Mouse (Mus musculus): ENCODE data around the gene Gabrr2. TPM values are rescaled to one million over a fixed set of nuclear protein-coding genes. Genes with fewer than 3 reads are reported as not detected.
A peak's percentile ranks its signal among the peaks of the same experiment; 100 is the strongest.

Gabrr2 gene
- total RNA-seq, 1 experiment = not detected

DNA sequence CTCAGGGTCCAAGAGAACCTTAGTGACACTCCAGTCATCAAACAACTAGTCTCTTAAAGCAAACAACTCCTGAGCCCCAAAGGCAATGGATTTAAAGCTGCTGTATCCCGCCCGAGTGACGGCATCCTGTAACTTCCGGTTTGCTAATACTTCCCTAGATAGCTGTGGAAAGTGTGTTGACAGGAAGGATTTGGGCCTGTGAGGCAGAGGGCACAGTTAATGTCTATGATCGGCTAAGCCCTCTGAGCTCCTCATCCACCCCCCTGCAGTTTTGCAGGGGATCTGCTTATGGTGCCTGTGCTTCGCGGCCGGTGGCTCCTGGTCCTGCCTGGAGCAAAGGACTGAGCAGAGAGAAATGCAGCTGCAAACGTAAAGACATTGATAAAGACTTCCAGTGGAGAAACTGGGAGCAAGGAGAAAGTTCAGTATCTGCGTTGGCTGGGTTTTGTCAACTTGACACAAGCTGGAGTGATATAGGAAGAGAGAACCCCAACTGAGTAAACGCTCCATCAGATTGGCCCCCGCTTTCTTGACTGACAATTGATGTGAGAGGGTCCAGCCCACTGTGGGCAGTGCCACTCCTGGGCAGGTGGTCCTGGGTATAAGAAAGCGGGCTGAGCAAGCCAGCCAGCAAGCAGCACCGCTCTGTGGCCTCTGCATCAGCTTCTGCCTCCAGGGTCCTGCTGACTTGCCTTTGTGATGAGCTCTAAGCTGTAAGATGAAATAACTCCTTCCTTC is 3.6 kb downstream of the Gabrr2 start:
- no peak for DNase-seq (ENCODE audit: low read depth, low spot score)
- no peaks in the 10 kb centered on the region for H3K9me3 ChIP-seq (ENCODE audit: control insufficient read depth, insufficient read depth, low read depth, low read length)
- peak overlapping the region in 1 of 2 experiments; percentile 30; a peak in 1 of 4 replicates for H3K4me3 ChIP-seq (ENCODE audit: insufficient read depth in 1 of 2, low read depth in 1 of 2, low read length in 2 of 2, poor library complexity in 1 of 2, severe bottlenecking in 1 of 2)
- no peak overlapping the region; the same call in 1 of the 2 replicates for H3K27ac ChIP-seq (ENCODE audit: insufficient read depth, low read depth, low read length, poor library complexity, severe bottlenecking)
- no peak for TF ChIP-seq CHD2 (IDR thresholded peaks at IDR 0.05; ENCODE audit: low read depth, low read length)
- 0 out of 4 replicates have a peak, but pooled peaks cover 0 to 2% of the 10 kb centered on the region in 2 experiments for H3K4me1 ChIP-seq (ENCODE audit: control insufficient read depth in 2 of 2, insufficient read depth in 2 of 2, low read length in 2 of 2, poor library complexity in 1 of 2)
- in situ Hi-C loops (cut with MboI; ENCODE audit: low sequenced_read_pairs in 2 of 2, unreplicated experiment in 2 of 2) = no loop called here
- H3K36me3 ChIP-seq (ENCODE audit: control insufficient read depth, insufficient read depth, low read length, poor library complexity, severe bottlenecking) = no peaks in the 10 kb centered on the region
- no peak overlapping the region for H3K9ac ChIP-seq (ENCODE audit: insufficient read depth, low read depth, low read length, poor library complexity, severe bottlenecking)

DNA sequence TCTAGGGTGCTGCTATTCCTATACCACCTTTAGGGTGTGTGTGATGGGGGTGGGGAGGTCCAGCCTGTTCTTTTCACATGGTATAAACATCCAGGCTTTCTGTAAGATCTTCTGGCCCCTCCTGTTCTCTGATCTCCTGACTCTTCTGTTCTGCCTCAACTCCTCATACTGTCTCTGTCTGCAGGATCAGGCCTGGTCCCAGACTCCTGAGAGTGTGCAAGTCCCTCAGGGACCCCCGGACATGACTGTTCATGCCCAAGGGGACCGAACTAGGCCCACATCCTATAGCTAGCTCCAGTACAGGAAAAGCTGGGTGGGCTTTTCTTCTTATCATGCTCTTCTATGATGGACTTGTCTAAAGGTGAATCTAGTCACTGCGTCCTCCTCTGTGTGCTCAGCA is 4.5 kb downstream of the Gabrr2 start:
- 0 out of 4 replicates have a peak, but pooled peaks cover 0 to 2% of the 10 kb centered on the region in 2 experiments for H3K4me1 ChIP-seq (ENCODE audit: control insufficient read depth in 2 of 2, insufficient read depth in 2 of 2, low read length in 2 of 2, poor library complexity in 1 of 2)
- TF ChIP-seq ZNF384 (IDR thresholded peaks at IDR 0.05; ENCODE audit: low read depth, low read length) = no peak
- no peak for TF ChIP-seq HCFC1 (IDR thresholded peaks at IDR 0.05; ENCODE audit: borderline replicate concordance, insufficient read depth, low read length)
- TF ChIP-seq ZC3H11A (IDR thresholded peaks at IDR 0.05; ENCODE audit: borderline replicate concordance, low read depth, low read length) = no peak
- TF ChIP-seq CHD2 (IDR thresholded peaks at IDR 0.05; ENCODE audit: low read depth, low read length) = no peak
- TF ChIP-seq MAFK (IDR thresholded peaks at IDR 0.05; ENCODE audit: insufficient read depth, low read depth, low read length) = no peak
- H3K27ac ChIP-seq (ENCODE audit: insufficient read depth, low read depth, low read length, poor library complexity, severe bottlenecking) = no peak overlapping the region
- in situ Hi-C loops (cut with MboI; ENCODE audit: low sequenced_read_pairs in 2 of 2, unreplicated experiment in 2 of 2) = no loop called here
- H3K9me3 ChIP-seq (ENCODE audit: control insufficient read depth, insufficient read depth, low read depth, low read length) = no peaks in the 10 kb centered on the region
- no peak overlapping the region for H3K9ac ChIP-seq (ENCODE audit: insufficient read depth, low read depth, low read length, poor library complexity, severe bottlenecking)
- no peak overlapping the region for H3K4me3 ChIP-seq (ENCODE audit: insufficient read depth in 1 of 2, low read depth in 1 of 2, low read length in 2 of 2, poor library complexity in 1 of 2, severe bottlenecking in 1 of 2)
- DNase-seq (ENCODE audit: low read depth, low spot score) = no peak
- no peaks in the 10 kb centered on the region for H3K36me3 ChIP-seq (ENCODE audit: control insufficient read depth, insufficient read depth, low read length, poor library complexity, severe bottlenecking)

DNA sequence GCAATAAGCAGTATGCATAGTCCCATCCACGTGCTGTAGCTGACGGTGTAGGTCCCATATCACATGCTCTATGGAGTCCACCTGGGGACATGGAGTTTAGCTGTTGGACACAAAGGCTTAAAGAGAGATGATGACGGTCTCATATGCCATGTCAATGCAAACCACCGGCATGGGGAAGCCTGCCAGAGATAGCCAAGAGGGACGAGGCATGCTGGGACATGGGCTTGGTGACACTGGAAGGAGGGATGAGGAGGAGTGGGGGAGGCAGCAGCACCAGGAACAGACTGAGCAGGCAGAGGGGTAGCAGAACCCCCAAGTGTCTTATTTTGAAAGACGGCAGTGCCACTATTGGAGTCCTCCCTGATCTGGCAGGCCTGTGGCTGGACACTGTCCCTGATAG is 5.0 kb downstream of the Gabrr2 start:
- Histone ChIP-seq H3K4me3 (ENCODE audit: insufficient read depth in 1 of 2, low read depth in 1 of 2, low read length in 2 of 2, poor library complexity in 1 of 2, severe bottlenecking in 1 of 2) (no peak overlapping the region), H3K4me1 (ENCODE audit: control insufficient read depth in 2 of 2, insufficient read depth in 2 of 2, low read length in 2 of 2, poor library complexity in 1 of 2) (peaks cover 0 to 2% of the 10 kb centered on the region in 2 experiments; a peak in 1 of 4 replicates), H3K27ac (ENCODE audit: insufficient read depth, low read depth, low read length, poor library complexity, severe bottlenecking) (no peak overlapping the region), H3K36me3 (ENCODE audit: control insufficient read depth, insufficient read depth, low read length, poor library complexity, severe bottlenecking) (no peaks in the 10 kb centered on the region), H3K9me3 (ENCODE audit: control insufficient read depth, insufficient read depth, low read depth, low read length) (no peaks in the 10 kb centered on the region), H3K9ac (ENCODE audit: insufficient read depth, low read depth, low read length, poor library complexity, severe bottlenecking) (no peak overlapping the region)
- no peak for DNase-seq (ENCODE audit: low read depth, low spot score)
- in situ Hi-C loops (cut with MboI; ENCODE audit: low sequenced_read_pairs in 2 of 2, unreplicated experiment in 2 of 2) = no loop called here
- TF ChIP-seq ZC3H11A (IDR thresholded peaks at IDR 0.05; ENCODE audit: borderline replicate concordance, low read depth, low read length) (no peak), MAFK (IDR thresholded peaks at IDR 0.05; ENCODE audit: insufficient read depth, low read depth, low read length) (no peak), ZNF384 (IDR thresholded peaks at IDR 0.05; ENCODE audit: low read depth, low read length) (no peak), CHD2 (IDR thresholded peaks at IDR 0.05; ENCODE audit: low read depth, low read length) (no peak), HCFC1 (IDR thresholded peaks at IDR 0.05; ENCODE audit: borderline replicate concordance, insufficient read depth, low read length) (no peak)

DNA sequence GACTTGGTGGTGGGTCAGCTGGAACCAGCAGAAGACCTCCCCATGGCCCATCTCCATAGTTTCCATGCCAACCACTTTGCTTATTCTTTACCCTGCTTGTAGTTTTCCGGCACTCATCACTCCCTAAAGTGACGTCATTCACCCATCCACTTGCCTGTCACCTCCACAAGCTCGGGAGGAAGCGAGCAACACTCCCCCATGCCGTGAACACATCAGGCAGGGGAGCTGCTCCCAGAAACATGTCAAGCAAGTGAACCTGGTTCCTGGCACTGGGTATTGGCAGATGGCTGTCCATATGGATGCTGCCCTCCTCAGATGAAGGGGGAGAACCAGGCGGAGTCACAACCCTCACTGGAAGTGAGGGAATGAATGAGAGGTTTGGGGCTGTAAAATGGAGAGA is 6.1 kb downstream of the Gabrr2 start:
- in situ Hi-C loops (cut with MboI; ENCODE audit: low sequenced_read_pairs in 2 of 2, unreplicated experiment in 2 of 2) = no loop called here
- H3K4me1 ChIP-seq (ENCODE audit: control insufficient read depth in 2 of 2, insufficient read depth in 2 of 2, low read length in 2 of 2, poor library complexity in 1 of 2) = peaks cover 0 to 4% of the 10 kb centered on the region in 2 experiments; a peak in 1 of 4 replicates
- no peak for DNase-seq (ENCODE audit: low read depth, low spot score)
- H3K36me3 ChIP-seq (ENCODE audit: control insufficient read depth, insufficient read depth, low read length, poor library complexity, severe bottlenecking) = no peaks in the 10 kb centered on the region
- no peaks in the 10 kb centered on the region for H3K9me3 ChIP-seq (ENCODE audit: control insufficient read depth, insufficient read depth, low read depth, low read length)
- H3K4me3 ChIP-seq (ENCODE audit: insufficient read depth in 1 of 2, low read depth in 1 of 2, low read length in 2 of 2, poor library complexity in 1 of 2, severe bottlenecking in 1 of 2) = no peak overlapping the region
- no peak overlapping the region for H3K9ac ChIP-seq (ENCODE audit: insufficient read depth, low read depth, low read length, poor library complexity, severe bottlenecking)
- no peak overlapping the region for H3K27ac ChIP-seq (ENCODE audit: insufficient read depth, low read depth, low read length, poor library complexity, severe bottlenecking)
- TF ChIP-seq ZNF384 (IDR thresholded peaks at IDR 0.05; ENCODE audit: low read depth, low read length) (no peak), CHD2 (IDR thresholded peaks at IDR 0.05; ENCODE audit: low read depth, low read length) (no peak), ZC3H11A (IDR thresholded peaks at IDR 0.05; ENCODE audit: borderline replicate concordance, low read depth, low read length) (no peak), MAFK (IDR thresholded peaks at IDR 0.05; ENCODE audit: insufficient read depth, low read depth, low read length) (no peak), HCFC1 (IDR thresholded peaks at IDR 0.05; ENCODE audit: borderline replicate concordance, insufficient read depth, low read length) (no peak)
